Mouse (Mus musculus) heart, embryonic 16.5 days (tissue): ENCODE data around the gene St3gal5. TPM values are rescaled to one million over a fixed set of nuclear protein-coding genes. Genes with fewer than 3 reads are reported as not detected.
A peak's percentile ranks its signal among the peaks of the same experiment; 100 is the strongest.
"Not testable (repeated sequence)": the region's sequence is repeated elsewhere in the genome, so short reads cannot be mapped to it uniquely, and the experiment has no call there.

Experiments
- ATAC-seq: fragments of 200-750 bp; cut with Nextera tagmentation; replicated peaks from 2 replicates; pipeline ENCODE4 v1.8.0; 2017; ENCODE audit warnings: moderate number of reproducible peaks; ENCODE audit not compliant: insufficient read depth, low FRiP score; ENCODE audit errors: extremely low read depth
- H3K27ac ChIP-seq: fragments of 300-500 bp; sonication (generic); 2 replicates; pipeline ENCODE4 v1.5.1; 2014; ENCODE audit warnings: mild to moderate bottlenecking, low read length, control low read depth, moderate library complexity
- H3K27me3 ChIP-seq: fragments of 300-500 bp; sonication (generic); 2 replicates; pipeline ENCODE4 v1.6.1; 2014; ENCODE audit warnings: low read length, mixed read lengths; ENCODE audit not compliant: control insufficient read depth, insufficient read depth
- H3K36me3 ChIP-seq: fragments of 300-500 bp; sonication (generic); 2 replicates; pipeline ENCODE4 v1.6.1; 2014; ENCODE audit not compliant: control insufficient read depth, insufficient read depth
- H3K4me1 ChIP-seq: fragments of 300-500 bp; sonication (generic); 2 replicates; pipeline ENCODE4 v1.6.1; 2014; ENCODE audit warnings: low read length, mixed read lengths; ENCODE audit not compliant: control insufficient read depth, insufficient read depth
- H3K4me2 ChIP-seq: fragments of 300-500 bp; sonication (generic); 2 replicates; pipeline ENCODE4 v1.6.1; 2014; ENCODE audit warnings: low read depth, mild to moderate bottlenecking, control low read depth, low read length
- H3K4me3 ChIP-seq: fragments of 300-500 bp; sonication (generic); 2 replicates; pipeline ENCODE4 v1.5.1; 2014; ENCODE audit warnings: mild to moderate bottlenecking, control low read depth, low read length
- H3K9ac ChIP-seq: fragments of 300-500 bp; sonication (generic); 2 replicates; pipeline ENCODE4 v1.6.1; 2014; ENCODE audit warnings: low read length, control low read depth
- H3K9me3 ChIP-seq: fragments of 300-500 bp; sonication (generic); replicated peaks from 2 replicates; pipeline ENCODE4 v1.6.1; 2016; ENCODE audit warnings: low read length; ENCODE audit not compliant: control insufficient read depth
- WGBS: fragments of 180-500 bp; shearing (Covaris S2); extraction: QIAGEN DNeasy Blood & Tissue Kit; methylation state at CpG from one replicate; pipeline ENCODE4 v1.1.7; 2014; 5-methylcytosine and 5-hydroxymethylcytosine counted together
- polyA plus RNA-seq: library from polyadenylated mRNA; unstranded; fragments of >200 nt; fragmentation: Nextera tagmentation; extraction: Ambion mirVana; gene quantifications from 2 replicates; pipeline ENCODE4 v1.2.1, GENCODE M21; 2015

Gene St3gal5
- polyA plus RNA-seq = 36.6 and 44.5 TPM in 2 replicates

GRCm38 (mm10) chr6:72097181-72097995 lies at the start of gene St3gal5:
TSS of gene St3gal5 (plus strand) at chr6:72097592.
- peak within 1 kb of the TSS; percentile 94 for H3K9ac ChIP-seq
- ATAC-seq = peak; percentile 97
- peak within 1 kb of the TSS; percentile 89 for H3K4me3 ChIP-seq
- peaks cover 42% of the 10 kb centered on the region for H3K4me1 ChIP-seq
- H3K9me3 ChIP-seq = no peaks in the 10 kb centered on the region
- H3K27ac ChIP-seq = peak within 1 kb of the TSS; percentile 86
- WGBS = under 1% methylated on average over 64 of the region's 81 CpGs
- peak within 1 kb of the TSS; percentile 98 for H3K4me2 ChIP-seq
- H3K27me3 ChIP-seq = no peaks in the 10 kb centered on the region
- H3K36me3 ChIP-seq = no peaks in the 10 kb centered on the region

DNA sequence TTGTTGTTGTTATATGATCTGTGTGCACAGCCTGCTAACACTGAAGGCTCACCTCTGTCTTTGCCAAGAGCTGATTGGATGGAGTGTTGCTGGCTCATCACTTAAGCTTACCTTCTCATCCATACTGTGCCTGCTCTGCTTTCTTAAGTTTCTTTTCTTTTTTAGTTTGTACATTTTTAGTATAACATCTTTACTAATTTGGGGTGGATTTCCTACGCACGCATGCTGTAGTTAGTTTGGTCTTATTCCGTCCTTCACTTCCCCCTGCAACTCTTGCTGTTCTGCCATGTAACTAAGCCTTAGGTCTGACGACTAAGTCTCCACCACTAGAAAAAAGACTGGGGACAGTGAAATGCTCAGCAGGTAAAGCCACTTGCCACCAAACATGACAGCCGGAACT lies 48.7 kb upstream of the St3gal5 start:
- Histone ChIP-seq H3K36me3 (no peaks in the 10 kb centered on the region), H3K4me1 (peaks cover 9% of the 10 kb centered on the region), H3K4me2 (no peak overlapping the region), H3K27me3 (no peaks in the 10 kb centered on the region), H3K9me3 (no peaks in the 10 kb centered on the region), H3K4me3 (no peak overlapping the region), H3K27ac (no peak overlapping the region), H3K9ac (no peak overlapping the region)
- ATAC-seq = no peak
- WGBS = 92% methylated on average over 5 of the region's 5 CpGs

GRCm38 (mm10) chr6:72049941-72050340 lies 47.5 kb upstream of the St3gal5 start:
- Histone ChIP-seq H3K4me2 (no peak overlapping the region), H3K27me3 (no peaks in the 10 kb centered on the region), H3K4me1 (peaks cover 9% of the 10 kb centered on the region), H3K27ac (0 out of 2 replicates have a peak overlapping the region, but pooled peaks have one; percentile 24), H3K4me3 (no peak overlapping the region), H3K9ac (no peak overlapping the region), H3K36me3 (no peaks in the 10 kb centered on the region), H3K9me3 (no peaks in the 10 kb centered on the region)
- WGBS = 34% methylated on average over 6 of the region's 6 CpGs
- ATAC-seq = no peak

DNA sequence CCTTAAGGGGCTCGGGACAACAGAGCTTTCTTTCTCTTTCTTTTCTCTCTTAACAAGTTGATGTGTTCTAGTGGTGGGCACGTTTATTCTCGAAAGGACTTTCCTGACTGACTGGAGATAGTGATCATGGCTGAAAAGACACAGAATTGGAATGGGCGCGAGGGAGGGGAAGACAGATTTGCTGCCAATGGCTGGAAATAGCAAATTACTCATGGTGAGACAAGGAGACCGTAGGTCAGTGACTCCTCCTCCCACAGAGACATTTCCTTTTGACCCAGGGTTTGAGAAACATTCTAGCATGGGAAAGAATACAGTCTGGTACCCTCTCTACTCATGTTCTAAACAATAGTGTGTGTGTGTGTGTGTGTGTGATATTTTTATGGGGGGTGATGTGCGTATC lies 46.6 kb upstream of the St3gal5 start:
- no peak overlapping the region for H3K4me3 ChIP-seq
- 42% methylated on average over 7 of the region's 7 CpGs for WGBS
- H3K4me2 ChIP-seq = peak overlapping the region; percentile 37
- no peaks in the 10 kb centered on the region for H3K36me3 ChIP-seq
- peaks cover 9% of the 10 kb centered on the region for H3K4me1 ChIP-seq
- no peak overlapping the region for H3K9ac ChIP-seq
- H3K27me3 ChIP-seq = no peaks in the 10 kb centered on the region
- peak overlapping the region; percentile 16; the same call in 1 of the 2 replicates for H3K27ac ChIP-seq
- ATAC-seq = peak; percentile 37; the same call in 1 of the 2 replicates
- H3K9me3 ChIP-seq = no peaks in the 10 kb centered on the region

- no peaks in the 10 kb centered on the region for H3K9me3 ChIP-seq
- no peak overlapping the region for H3K4me3 ChIP-seq
- no peaks in the 10 kb centered on the region for H3K36me3 ChIP-seq
- 73% methylated on average over 2 of the region's 2 CpGs for WGBS
- H3K27me3 ChIP-seq = no peaks in the 10 kb centered on the region
- H3K9ac ChIP-seq = no peak overlapping the region
- no peak for ATAC-seq
- H3K4me1 ChIP-seq = peaks cover 9% of the 10 kb centered on the region
- no peak overlapping the region for H3K4me2 ChIP-seq
- H3K27ac ChIP-seq = no peak overlapping the region
Measured at GRCm38 (mm10) chr6:72051247-72051646, 46.1 kb upstream of the St3gal5 start.

DNA sequence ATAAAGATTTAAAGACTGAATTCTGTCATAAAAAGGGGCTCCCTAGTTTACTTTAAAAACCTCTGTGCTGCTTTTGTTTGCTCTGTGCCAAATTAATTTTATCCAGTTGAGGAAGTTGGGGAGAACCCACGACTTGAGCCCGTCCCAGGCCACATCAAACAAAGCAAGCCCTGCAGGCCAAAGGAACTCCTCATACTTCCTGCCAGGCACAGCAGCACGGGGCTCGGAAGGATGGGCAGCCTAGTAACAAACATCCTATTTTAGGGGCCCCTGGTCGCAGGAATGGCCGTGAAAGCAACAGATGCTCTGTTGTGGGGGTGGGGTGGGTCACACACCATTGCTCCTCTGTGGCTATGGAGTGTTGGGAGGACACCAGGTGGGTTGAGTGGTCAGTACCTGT lies 45.6 kb upstream of the St3gal5 start:
- H3K9me3 ChIP-seq = no peaks in the 10 kb centered on the region
- ATAC-seq = no peak
- no peaks in the 10 kb centered on the region for H3K27me3 ChIP-seq
- H3K36me3 ChIP-seq = no peaks in the 10 kb centered on the region
- 53% methylated on average over 6 of the region's 6 CpGs for WGBS
- no peak overlapping the region for H3K4me3 ChIP-seq
- no peak overlapping the region for H3K27ac ChIP-seq
- H3K9ac ChIP-seq = no peak overlapping the region
- H3K4me2 ChIP-seq = no peak overlapping the region
- peaks cover 9% of the 10 kb centered on the region for H3K4me1 ChIP-seq

- WGBS = 67% methylated on average over 2 of the region's 2 CpGs
- no peak for ATAC-seq
- H3K4me2 ChIP-seq = no peak overlapping the region
- H3K36me3 ChIP-seq = no peaks in the 10 kb centered on the region
- H3K9ac ChIP-seq = no peak overlapping the region
- no peak overlapping the region for H3K27ac ChIP-seq
- H3K4me1 ChIP-seq = no peaks in the 10 kb centered on the region
- no peak overlapping the region for H3K4me3 ChIP-seq
- no peaks in the 10 kb centered on the region for H3K9me3 ChIP-seq
- H3K27me3 ChIP-seq = no peaks in the 10 kb centered on the region
Measured at GRCm38 (mm10) chr6:72056548-72056947, 40.8 kb upstream of the St3gal5 start.

GRCm38 (mm10) chr6:72058398-72058889 lies 38.9 kb upstream of the St3gal5 start:
- Histone ChIP-seq H3K4me3 (no peak overlapping the region), H3K4me2 (no peak overlapping the region), H3K36me3 (no peaks in the 10 kb centered on the region), H3K27me3 (no peaks in the 10 kb centered on the region), H3K27ac (no peak overlapping the region), H3K9me3 (no peaks in the 10 kb centered on the region), H3K9ac (no peak overlapping the region), H3K4me1 (no peaks in the 10 kb centered on the region)
- ATAC-seq = no peak
- WGBS = 74% methylated on average over 9 of the region's 9 CpGs

GRCm38 (mm10) chr6:72060677-72061076 lies 36.7 kb upstream of the St3gal5 start:
- H3K9me3 ChIP-seq, H3K4me1 ChIP-seq, H3K9ac ChIP-seq, H3K27ac ChIP-seq, H3K4me2 ChIP-seq, ATAC-seq, H3K27me3 ChIP-seq, H3K36me3 ChIP-seq, H3K4me3 ChIP-seq: not testable (repeated sequence)
- 68% methylated on average over 9 of the region's 10 CpGs for WGBS
